Mouse (Mus musculus) brain, embryonic 14.5 days (tissue): ENCODE data around the gene Eno2. TPM values are rescaled to one million over a fixed set of nuclear protein-coding genes. Genes with fewer than 3 reads are reported as not detected.

Source experiments
- DNase-seq: peaks from one replicate; pipeline ENCODE4 v3.0.0-alpha.2; 2011; ENCODE audit warnings: low read depth
- CTCF ChIP-seq: fragments of 200-500 bp; IDR thresholded peaks from 2 replicates; pipeline ENCODE4 v1.5.1; 2012; ENCODE audit warnings: inconsistent platforms, mild to moderate bottlenecking, moderate library complexity, borderline replicate concordance; ENCODE audit not compliant: insufficient read depth, insufficient read length; ENCODE audit errors: extremely low read depth
- POLR2A ChIP-seq: fragments of 200-500 bp; IDR thresholded peaks from 2 replicates; pipeline ENCODE4 v1.6.1; 2012; ENCODE audit warnings: mild to moderate bottlenecking, inconsistent platforms, borderline replicate concordance; ENCODE audit not compliant: poor library complexity, insufficient read depth, insufficient read length, severe bottlenecking; ENCODE audit errors: extremely low read depth
- polyA plus RNA-seq: library from polyadenylated mRNA; depleted of rRNA; stranded (reverse); fragments of >200 nt; gene quantifications from 2 replicates; pipeline ENCODE4 v1.2.3, GENCODE M21; 2012

Gene Eno2
- polyA plus RNA-seq, 1 experiment, result 69.6 TPM

DNA sequence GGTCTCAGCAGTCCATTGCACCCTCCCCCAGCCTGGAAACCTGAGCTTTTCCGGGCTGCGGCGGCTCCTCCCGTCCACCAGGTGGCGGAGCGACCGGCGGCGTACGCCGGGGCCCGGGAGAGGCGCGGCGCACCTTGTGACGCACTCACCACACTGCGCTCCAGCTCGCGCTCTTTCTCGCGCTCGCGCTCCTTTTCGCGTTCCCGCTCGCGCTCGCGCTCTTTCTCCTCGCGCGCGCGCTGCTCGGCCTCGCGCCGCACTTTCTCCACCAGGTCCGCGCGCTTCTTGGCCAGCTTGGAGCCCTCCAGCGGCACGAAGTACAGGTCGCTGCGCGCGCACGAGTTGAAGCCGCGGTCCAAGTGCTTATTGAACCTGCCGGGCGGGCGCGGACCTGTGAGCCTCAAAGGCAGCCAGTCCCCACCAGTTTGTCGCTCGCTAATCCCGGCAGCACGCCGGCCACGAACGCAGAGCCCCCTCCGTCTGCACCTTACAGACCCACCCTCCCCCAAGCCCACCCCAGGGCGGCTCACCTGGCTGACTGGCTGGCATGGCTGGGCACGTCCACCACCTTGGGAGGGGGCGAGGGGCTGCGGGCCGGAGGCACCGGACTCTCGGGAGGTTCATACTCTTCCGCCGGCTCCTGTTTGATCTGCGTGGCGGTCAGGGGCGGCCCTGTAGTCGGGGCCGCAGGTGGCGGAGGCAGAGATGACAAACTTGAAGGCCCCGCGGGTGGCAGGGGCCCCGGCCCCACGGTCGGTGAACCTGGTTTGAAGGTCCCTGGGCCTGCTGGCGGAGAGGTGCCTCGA is 23.8 kb downstream of the Eno2 start:
- TF ChIP-seq POLR2A (no peak; the same call in 1 of the 2 replicates), CTCF (peak; percentile 82)
- DNase-seq, result peak; percentile 98

DNA sequence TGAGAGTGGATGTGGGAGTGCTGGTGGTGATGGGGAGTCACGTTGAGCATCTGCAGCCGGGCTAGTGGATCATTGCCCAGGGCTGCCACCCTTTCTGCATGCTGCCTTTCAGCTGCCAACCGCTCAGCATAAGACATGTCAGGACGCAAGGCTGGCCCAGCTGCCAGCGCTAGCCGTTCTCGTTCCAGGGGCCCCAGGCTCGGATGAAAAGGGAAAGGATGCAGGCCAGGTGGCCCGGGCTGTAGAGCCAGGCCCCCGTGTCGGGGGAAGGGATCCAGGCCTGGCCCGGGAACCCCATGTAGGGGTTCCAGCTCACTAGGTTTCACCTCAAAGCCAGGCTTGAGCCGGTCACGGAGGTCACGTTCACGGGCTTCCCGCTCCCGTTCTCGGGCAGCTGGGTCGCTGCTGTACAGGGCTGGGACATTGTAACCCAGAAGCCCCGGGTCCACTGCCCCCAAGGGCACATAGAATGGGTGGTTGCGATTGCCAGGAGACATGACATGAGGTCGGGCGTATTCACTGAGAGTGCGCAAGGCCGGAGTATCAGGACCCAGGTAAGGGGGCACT is 24.6 kb downstream of the Eno2 start:
- TF ChIP-seq CTCF, result no peak
- no peak for TF ChIP-seq POLR2A
- DNase-seq, result no peak

DNA sequence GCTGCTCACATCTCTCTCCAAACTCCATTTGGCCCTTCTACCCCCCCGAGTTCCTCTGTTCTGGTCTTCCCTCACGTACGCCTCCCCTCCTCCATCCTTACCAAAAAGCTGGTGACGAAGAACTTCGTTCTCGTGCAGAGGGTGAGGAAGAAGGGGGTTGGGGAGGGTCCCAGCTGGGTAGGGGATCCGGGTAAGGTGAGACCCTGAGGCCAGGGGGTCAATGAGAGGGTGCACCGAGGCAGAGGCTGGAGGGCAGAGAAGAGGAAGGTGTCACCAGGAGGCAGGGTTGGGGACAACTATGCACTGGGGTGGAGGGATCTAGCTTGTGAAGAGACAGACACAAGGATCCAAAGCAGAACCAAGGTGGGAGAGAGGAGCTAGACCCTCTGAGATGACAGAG is 25.8 kb downstream of the Eno2 start:
- TF ChIP-seq CTCF (no peak), POLR2A (no peak)
- no peak for DNase-seq

DNA sequence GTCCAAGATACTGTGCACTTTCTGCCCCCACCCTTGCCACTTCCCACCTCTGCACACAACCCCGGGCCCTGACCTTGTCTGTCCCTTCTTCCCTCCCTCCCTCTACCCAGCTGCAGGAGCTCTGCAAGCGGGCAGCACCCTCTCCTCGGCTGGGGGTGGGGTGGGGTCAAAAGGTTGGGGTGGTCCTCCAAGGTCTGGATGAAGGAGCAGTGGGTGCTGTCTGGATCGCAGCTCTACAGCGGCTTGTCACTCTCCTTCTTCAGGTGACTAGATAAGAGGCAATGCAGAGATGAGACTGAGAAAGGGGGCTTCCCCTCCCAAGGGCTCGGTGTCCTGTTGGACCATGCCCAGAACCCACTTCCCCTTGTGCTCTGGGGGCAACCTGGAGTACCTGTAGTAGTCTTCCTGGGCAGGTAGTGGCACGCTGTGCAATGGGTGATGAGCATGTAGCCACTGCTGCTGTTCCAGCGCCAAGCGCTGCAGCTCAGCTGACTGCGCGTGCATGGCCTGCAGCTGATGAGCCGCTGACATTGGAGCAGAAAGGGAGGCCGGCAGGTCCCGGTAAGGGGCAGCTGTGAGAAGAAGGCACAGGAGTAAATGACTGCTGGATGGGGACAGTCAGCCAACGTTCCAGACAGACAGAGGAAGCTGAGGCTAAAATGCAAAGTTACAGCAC is 26.5 kb downstream of the Eno2 start:
- no peak for TF ChIP-seq POLR2A
- TF ChIP-seq CTCF, result no peak
- DNase-seq, result no peak

DNA sequence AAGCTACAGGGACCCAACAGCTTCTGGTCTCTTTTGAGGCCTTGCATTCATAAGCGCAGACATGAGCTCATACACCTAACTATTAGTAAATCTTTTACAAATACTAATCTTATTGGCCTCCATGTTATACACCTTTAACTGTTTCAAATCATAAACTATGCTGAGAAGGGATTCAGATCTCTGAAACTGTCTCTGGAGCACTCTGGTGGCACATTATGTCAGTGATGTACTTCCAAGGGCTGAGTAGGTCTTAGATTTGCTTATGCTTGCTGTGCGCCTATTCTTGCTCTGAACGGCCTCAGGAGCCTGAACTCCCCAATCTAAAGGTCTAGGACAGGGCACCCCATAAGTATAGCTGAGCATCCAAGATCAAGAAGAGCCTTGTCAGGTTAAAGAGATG is 27.6 kb downstream of the Eno2 start:
- no peak for DNase-seq
- no peak for TF ChIP-seq CTCF
- no peak for TF ChIP-seq POLR2A

DNA sequence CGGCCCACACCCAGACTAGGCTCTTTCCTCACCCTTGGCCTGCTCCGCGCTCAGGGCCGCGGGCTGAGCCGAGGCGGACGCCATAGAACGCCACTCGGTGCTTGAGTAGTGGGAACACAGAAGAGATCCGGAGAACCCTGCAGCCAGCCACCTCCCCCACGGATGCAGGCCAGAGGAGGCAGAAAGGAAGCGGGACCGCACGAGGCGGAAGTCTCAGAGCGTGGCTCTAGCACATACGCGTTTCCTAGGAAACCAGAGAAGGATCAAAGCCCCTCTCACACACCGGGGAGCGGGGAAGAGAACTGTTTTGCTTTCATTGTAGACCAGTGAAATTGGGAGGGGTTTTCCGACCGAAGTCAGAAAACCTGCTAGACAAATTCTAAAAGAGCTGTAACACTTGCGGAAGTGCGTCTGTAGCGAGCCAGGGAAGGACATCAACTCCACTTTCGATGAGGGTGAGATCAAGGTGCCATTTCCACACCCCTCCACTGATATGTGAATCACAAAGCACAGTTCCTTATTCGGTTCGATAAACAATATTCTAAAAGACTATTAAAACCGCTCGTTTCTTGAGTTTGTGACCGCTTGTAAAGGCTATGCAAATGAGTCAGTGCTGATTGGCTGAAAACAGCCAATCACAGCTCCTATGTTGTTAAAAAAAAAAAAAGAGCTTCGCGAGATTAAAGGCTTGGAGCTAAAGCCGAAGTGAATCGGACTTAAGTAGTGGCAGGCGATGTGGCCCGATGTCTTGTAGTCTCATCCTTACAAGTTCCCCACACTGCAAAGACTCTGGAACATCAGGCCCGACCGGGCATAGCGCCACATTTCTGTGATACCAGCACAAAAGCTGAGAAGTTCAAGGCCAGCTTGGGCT is 28.3 kb downstream of the Eno2 start, which contains the start of gene Grcc10:
Gene Grcc10 (minus strand): TSS at position 487 of the 874 bp plus-strand sequence.
- peak; percentile 98 for DNase-seq
- TF ChIP-seq CTCF, result no peak
- peak; percentile 80; the same call in 1 of the 2 replicates for TF ChIP-seq POLR2A

DNA sequence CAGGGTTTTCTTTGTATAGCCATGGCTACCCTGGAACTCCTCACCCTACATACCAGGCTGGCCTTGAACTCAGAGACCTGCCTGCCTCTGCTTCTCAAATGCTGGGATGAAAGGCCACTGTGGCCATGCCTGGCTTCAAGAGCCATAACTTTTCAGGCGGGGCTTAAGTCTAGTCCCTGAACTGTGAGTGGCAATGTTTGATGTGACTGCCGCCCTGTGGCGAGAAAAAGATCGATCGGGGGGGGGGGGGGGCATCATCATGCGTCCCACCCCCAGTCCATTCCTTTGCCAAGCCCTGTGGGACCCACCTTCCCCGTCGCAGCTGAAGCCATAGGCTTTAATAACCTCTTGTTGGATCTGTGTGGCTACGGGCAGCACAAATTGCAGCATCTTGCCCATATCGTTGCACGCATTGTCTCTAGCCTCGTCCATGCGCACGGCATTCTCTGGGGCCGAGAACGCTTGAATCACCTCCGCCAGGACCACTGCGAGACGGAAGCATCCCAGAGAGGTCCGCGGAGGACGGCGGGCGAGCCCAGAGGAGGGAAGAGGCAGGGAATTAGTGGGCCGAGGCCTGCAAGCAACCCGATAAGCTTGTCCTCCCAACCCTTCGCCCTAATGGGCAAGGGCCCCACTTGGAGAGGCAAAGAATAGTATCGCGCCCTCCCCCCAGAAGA is 29.1 kb downstream of the Eno2 start:
- peak; percentile 34; the same call in 1 of the 2 replicates for TF ChIP-seq CTCF
- TF ChIP-seq POLR2A, result no peak
- peak; percentile 83 for DNase-seq

DNA sequence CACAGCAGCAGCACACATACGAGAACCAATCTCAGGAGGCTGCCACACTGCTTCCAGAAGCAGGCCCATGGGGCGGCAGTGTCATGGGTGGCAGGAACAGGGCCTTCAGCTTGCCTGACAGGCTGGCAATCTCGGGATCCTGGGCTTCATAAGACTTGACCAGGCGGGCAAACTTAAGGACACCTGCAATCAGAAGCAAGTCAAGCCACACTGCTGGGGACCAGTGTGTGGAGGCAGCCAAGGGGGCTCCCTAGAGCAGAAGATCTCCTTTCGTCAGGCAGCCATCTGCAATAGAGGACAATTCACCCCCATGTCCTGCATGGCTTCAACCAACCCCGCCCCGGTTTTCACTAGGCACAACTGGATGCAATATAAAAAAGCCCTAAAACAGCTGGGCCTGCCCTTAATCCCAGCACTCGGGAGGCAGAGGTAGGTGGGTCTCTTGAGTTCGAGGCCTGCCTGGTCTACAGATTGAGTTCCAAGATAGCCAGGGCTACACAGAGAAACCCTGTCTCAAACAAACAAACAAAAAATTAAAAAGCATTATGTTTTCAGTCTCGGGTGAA is 30.2 kb downstream of the Eno2 start:
- DNase-seq, result no peak
- TF ChIP-seq CTCF (no peak), POLR2A (no peak)

DNA sequence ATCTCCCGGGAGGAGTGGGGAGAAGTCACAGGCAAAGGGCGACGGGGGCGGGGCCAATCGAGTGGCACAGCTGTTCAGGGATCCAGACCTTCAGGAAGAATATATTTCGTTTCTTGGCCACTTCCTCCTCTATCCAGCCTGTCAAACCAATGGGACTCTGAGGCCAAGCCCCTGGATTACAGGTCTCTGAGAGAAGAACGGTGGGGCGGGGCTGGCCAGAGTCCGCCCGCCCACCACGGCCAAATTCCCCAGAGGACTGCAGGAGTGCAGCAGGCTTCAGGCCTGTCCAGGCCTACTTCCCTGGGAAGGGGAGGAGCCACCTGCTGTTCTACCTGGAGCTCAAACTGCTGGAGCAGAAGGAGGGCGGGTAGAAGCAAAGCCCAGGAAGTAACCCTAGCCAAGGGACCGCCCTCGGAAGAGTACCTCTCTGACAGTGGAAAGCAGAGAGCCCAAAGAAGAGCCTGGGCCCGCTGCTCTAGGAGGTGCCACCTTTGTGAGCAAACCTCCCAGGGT is 30.9 kb downstream of the Eno2 start, which contains the start of gene Ptpn6:
Gene Ptpn6 (minus strand): TSS at position 204 of the 513 bp plus-strand sequence.
- TF ChIP-seq POLR2A (no peak), CTCF (no peak)
- no peak for DNase-seq

DNA sequence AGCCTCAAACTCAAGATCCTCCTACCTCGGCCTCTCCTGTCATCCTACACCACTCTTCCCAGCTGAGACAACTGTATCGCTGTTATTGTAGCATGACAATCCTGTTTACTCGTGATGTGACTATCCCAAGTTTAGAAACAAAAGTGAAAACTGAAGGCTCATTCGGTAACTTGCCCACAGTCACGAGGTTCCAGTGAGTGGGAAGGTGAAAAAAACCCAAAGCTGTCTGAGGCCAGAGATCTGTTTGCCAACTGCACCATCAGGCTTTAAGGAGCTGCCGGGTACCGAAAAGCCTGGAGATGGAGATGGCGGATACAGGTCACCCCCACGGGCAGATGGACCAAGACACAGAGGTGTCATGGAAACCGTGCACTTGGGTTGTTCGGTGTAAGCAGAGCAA is 32.4 kb downstream of the Eno2 start:
- DNase-seq, result no peak
- TF ChIP-seq POLR2A (no peak), CTCF (no peak)
